Mouse (Mus musculus): ENCODE measurements around the gene Fut1. TPM values are rescaled to one million over a fixed set of nuclear protein-coding genes. Genes with fewer than 3 reads are reported as not detected.

Fut1 gene
- polyA plus RNA-seq, 2 experiments = 1.0 to 1.2 TPM

DNA sequence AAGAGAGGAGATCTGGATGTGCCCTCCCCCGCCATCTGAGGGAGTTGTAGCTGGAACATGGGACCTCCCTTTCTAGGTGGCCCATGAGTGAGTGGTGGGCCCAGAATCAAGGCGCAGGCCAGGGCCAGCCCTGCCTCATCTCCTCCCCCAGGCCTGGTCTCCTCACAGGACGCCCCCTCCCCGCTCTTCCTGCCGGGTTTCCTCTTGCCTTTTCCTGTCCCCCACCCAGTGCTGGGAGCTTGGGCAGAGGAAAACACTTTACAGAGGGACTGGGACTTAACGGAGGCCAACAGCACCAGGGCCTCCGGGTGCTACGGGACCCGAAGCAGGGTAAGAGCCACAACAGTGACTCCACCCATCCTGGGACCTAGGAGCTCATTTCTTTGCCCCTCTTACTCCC, 10.2 kb downstream of the Fut1 start, which contains the start of gene Rasip1:
Gene Rasip1, plus strand, starts transcription at position 228 of the 400 bp plus-strand sequence.
- ATAC-seq (ENCODE audit: low FRiP score, low read depth) (no peak), DNase-seq (ENCODE audit: low spot score) (no peak)
- peak within 1 kb of the TSS; percentile 80 for H3K9ac ChIP-seq (ENCODE audit: low read depth, low read length, severe bottlenecking)
- H3K27ac ChIP-seq (replicated peaks; ENCODE audit: low read depth, low read length) = peak within 1 kb of the TSS; percentile 65; the same call in 1 of the 2 replicates
- peak within 1 kb of the TSS; percentile 99 for H3K4me2 ChIP-seq (replicated peaks; ENCODE audit: low read depth, low read length, severe bottlenecking)
- no peaks in the 10 kb centered on the region for H3K9me3 ChIP-seq (ENCODE audit: control insufficient read depth, low read length)
- WGBS = 77% methylated on average over 9 of the region's 9 CpGs
- TF ChIP-seq POLR2A (IDR thresholded peaks at IDR 0.05; ENCODE audit: borderline replicate concordance, extremely low read depth, insufficient read depth, insufficient read length) = no peak
- H3K36me3 ChIP-seq (ENCODE audit: control insufficient read depth, insufficient read depth, low read length) = no peaks in the 10 kb centered on the region
- H3K4me1 ChIP-seq (ENCODE audit: control insufficient read depth, insufficient read depth, low read length) = peaks cover 2% of the 10 kb centered on the region; the same call in 1 of the 2 replicates
- peak within 1 kb of the TSS; percentile 62 for H3K4me3 ChIP-seq (replicated peaks; ENCODE audit: low read length)
- no peaks in the 10 kb centered on the region for H3K27me3 ChIP-seq (ENCODE audit: control insufficient read depth, insufficient read depth, low read length)

DNA sequence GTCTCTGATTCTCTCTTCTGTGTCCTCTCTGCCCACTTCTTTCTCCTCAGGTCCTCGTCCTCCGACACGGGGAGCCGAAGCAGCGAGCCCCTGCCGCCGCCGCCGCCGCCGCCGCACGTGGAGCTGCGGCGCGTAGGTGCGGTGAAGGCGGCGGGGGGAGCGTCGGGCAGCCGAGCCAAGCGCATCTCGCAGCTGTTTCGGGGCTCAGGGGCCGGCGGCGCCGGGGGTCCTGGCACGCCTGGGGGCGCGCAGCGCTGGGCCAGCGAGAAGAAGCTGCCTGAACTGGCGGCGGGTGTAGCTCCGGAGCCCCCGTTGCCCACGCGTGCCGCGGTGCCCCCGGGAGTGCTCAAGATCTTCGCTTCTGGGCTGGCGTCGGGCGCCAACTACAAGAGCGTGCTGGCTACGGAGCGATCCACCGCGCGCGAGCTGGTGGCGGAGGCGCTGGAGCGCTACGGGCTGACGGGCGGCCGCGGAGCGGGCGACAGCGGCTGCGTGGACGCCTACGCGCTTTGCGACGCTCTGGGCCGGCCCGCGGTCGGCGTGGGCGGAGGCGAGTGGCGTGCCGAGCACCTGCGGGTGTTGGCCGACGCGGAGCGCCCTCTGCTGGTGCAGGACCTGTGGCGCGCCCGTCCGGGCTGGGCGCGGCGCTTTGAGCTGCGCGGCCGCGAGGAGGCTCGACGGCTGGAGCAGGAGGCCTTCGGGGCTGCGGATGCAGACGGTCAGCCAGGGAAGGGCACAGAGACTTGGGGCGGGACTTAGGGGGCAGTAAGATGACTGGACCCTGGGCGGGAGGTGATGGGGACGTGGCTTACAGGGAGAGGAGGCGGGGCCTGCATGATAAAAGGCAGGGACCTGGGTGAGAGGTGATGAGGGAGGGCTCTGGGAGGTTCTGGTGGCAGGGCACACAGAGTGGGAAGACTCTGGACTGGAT, 11.5 kb downstream of the Fut1 start:
- Histone ChIP-seq H3K27ac (replicated peaks; ENCODE audit: low read depth, low read length) (peak overlapping the region; percentile 65; the same call in 1 of the 2 replicates), H3K4me2 (replicated peaks; ENCODE audit: low read depth, low read length, severe bottlenecking) (peak overlapping the region; percentile 99), H3K9me3 (ENCODE audit: control insufficient read depth, low read length) (no peaks in the 10 kb centered on the region), H3K36me3 (ENCODE audit: control insufficient read depth, insufficient read depth, low read length) (no peaks in the 10 kb centered on the region), H3K4me3 (replicated peaks; ENCODE audit: low read length) (peak overlapping the region; percentile 62), H3K9ac (ENCODE audit: low read depth, low read length, severe bottlenecking) (peak overlapping the region; percentile 80), H3K27me3 (ENCODE audit: control insufficient read depth, insufficient read depth, low read length) (no peaks in the 10 kb centered on the region), H3K4me1 (ENCODE audit: control insufficient read depth, insufficient read depth, low read length) (peaks cover 6% of the 10 kb centered on the region; the same call in 1 of the 2 replicates)
- peak; percentile 86 for ATAC-seq (ENCODE audit: low FRiP score, low read depth)
- DNase-seq (ENCODE audit: low spot score) = peak; percentile 83
- 0 out of 2 replicates have a peak, but pooled peaks have one; percentile 61 for TF ChIP-seq POLR2A (IDR thresholded peaks at IDR 0.05; ENCODE audit: borderline replicate concordance, extremely low read depth, insufficient read depth, insufficient read length)
- 2% methylated on average over 88 of the region's 105 CpGs for WGBS

DNA sequence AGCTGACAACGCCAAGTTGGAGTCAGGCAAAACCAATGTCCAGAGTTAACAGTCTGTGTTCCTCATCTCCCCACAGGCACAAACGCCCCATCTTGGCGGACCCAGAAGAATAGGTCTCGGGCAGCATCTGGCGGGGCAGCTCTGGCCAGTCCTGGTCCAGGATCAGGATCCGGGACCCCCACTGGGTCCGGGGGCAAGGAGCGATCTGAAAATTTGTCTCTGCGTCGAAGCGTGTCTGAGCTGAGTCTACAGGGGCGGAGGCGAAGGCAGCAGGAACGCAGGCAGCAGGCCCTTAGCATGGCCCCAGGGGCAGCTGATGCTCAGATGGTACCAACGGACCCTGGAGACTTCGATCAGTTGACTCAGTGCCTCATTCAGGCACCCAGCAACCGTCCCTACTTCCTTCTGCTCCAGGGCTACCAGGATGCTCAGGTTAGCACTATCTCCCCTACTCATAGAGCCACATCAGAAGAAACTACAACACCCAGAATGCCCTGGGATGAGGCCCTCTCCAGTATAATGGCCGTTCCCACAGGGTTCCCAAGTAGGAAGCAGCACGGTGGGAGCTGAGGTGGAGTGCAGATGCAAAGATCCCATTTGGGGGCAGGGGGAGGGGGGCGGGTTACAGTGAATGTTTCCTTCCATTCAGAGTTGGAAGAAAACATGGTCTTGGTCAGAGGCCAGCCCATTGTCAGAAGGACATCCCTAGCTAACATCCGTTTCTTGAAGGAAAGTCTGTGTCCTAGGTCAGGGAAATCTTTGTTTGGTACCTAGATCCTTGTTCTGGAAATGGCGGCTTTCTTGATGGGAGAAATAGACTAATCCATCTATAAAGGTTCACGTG, 13.2 kb downstream of the Fut1 start:
- Histone ChIP-seq H3K4me3 (replicated peaks; ENCODE audit: low read length) (no peak overlapping the region), H3K27me3 (ENCODE audit: control insufficient read depth, insufficient read depth, low read length) (no peaks in the 10 kb centered on the region), H3K4me1 (ENCODE audit: control insufficient read depth, insufficient read depth, low read length) (peaks cover 6% of the 10 kb centered on the region; the same call in 1 of the 2 replicates), H3K4me2 (replicated peaks; ENCODE audit: low read depth, low read length, severe bottlenecking) (0 out of 2 replicates have a peak overlapping the region, but pooled peaks have one; percentile 2), H3K9me3 (ENCODE audit: control insufficient read depth, low read length) (no peaks in the 10 kb centered on the region), H3K36me3 (ENCODE audit: control insufficient read depth, insufficient read depth, low read length) (no peaks in the 10 kb centered on the region), H3K27ac (replicated peaks; ENCODE audit: low read depth, low read length) (no peak overlapping the region), H3K9ac (ENCODE audit: low read depth, low read length, severe bottlenecking) (no peak overlapping the region)
- ATAC-seq (ENCODE audit: low FRiP score, low read depth) = no peak
- TF ChIP-seq POLR2A (IDR thresholded peaks at IDR 0.05; ENCODE audit: borderline replicate concordance, extremely low read depth, insufficient read depth, insufficient read length) = no peak
- WGBS = 72% methylated on average over 23 of the region's 23 CpGs
- DNase-seq (ENCODE audit: low spot score) = no peak

DNA sequence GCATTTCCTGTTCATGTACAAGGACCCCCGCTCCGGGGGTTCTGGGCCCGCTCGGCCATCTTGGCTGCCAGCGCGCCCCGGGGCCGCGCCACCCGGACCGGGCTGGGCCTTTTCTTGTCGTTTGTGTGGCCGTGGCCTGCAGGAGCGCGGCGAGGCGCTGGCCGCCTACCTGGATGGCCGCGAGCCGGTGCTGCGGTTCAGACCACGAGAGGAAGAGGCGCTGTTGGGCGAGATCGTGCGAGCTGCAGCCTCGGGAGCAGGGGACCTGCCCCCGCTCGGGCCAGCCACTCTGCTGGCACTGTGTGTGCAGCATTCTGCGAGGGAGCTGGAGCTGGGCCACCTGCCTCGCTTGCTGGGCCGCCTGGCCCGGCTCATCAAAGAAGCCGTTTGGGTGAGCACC, 15.4 kb downstream of the Fut1 start:
- no peaks in the 10 kb centered on the region for H3K27me3 ChIP-seq (ENCODE audit: control insufficient read depth, insufficient read depth, low read length)
- no peak overlapping the region for H3K27ac ChIP-seq (replicated peaks; ENCODE audit: low read depth, low read length)

More for the DNA sequence above, 15.4 kb downstream of the Fut1 start:
- DNase-seq (ENCODE audit: low spot score) (no peak), ATAC-seq (ENCODE audit: low FRiP score, low read depth) (0 out of 2 replicates have a peak, but pooled peaks have one; percentile 18)
- 0 out of 2 replicates have a peak, but pooled peaks cover 7% of the 10 kb centered on the region for H3K36me3 ChIP-seq (ENCODE audit: control insufficient read depth, insufficient read depth, low read length)
- H3K9ac ChIP-seq (ENCODE audit: low read depth, low read length, severe bottlenecking) = peak overlapping the region; percentile 59
- TF ChIP-seq POLR2A (IDR thresholded peaks at IDR 0.05; ENCODE audit: borderline replicate concordance, extremely low read depth, insufficient read depth, insufficient read length) = 0 out of 2 replicates have a peak, but pooled peaks have one; percentile 16
- H3K9me3 ChIP-seq (ENCODE audit: control insufficient read depth, low read length) = no peaks in the 10 kb centered on the region
- H3K4me2 ChIP-seq (replicated peaks; ENCODE audit: low read depth, low read length, severe bottlenecking) = peak overlapping the region; percentile 53
- peaks cover 6% of the 10 kb centered on the region; the same call in 1 of the 2 replicates for H3K4me1 ChIP-seq (ENCODE audit: control insufficient read depth, insufficient read depth, low read length)
- 11% methylated on average over 29 of the region's 35 CpGs for WGBS
- H3K4me3 ChIP-seq (replicated peaks; ENCODE audit: low read length) = peak overlapping the region; percentile 24
